Mouse (Mus musculus) heart, adult 9 months (tissue): ENCODE results near the gene Fam19a5.

ENCODE experiments used
- DNase-seq, 2 experiments: peaks; one replicate each; pipeline ENCODE4 v3.0.0; 2022; ENCODE audit warnings: low spot score in 2 of 2

The Fam19a5 gene

DNA sequence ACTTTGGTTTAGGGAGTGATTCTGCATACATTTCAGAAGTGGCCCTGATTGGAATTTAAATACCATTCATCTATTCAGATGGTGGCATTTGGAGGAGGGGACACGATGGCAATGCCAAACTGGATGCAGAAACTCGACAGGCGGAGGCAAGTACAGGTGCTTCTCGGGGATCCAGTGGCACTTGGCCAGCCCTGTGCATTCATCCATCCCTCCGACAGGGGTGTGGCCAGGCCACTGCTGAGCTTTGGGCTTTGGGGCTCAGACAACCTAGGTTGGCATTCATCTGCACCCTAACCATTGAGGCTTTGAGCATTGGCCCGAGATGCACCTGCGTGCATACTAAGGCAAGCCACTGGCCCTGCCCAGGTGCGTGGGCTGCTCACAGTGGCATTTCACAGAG lies 52.6 kb downstream of the Fam19a5 start:
- no peak for DNase-seq

DNA sequence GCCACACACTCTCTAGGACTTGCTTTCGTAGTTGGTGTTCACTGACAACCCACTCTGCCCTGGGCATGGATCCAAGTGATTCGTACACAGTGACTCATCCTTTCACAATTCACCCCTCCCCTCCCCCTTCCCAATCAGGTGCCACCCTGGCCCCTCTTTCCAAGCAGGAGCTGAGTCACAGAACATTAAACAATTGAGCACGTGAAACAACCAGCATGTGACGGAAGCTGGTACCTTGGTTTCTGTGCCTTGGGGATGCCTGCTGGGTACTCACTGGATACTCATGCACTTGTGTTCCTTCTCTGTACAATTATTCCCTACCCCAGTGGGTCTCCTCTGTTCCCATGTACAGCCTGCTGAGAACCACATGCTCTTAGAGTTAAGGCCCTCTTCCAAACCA lies 53.0 kb downstream of the Fam19a5 start:
- DNase-seq: no peak

DNA sequence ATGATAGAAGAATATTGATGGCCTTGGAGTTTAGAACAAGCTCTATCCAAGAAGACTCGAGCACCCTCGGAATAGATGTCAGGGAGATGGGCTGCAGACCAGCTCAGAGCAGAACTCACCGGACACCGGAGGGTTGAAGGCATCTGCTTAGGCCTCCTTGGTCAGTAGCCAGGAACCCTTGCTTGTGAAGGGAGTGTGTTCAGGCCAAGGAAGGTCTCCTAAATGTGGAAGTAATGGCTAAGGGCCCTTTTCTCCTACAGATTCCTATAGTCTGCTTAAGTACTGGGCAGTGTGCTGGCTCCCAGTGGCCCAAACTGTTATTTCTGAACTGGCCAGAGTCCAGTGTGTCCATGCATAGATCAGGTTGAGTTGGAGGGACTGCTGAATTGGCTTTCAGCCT lies 53.7 kb downstream of the Fam19a5 start:
- no peak for DNase-seq

DNA sequence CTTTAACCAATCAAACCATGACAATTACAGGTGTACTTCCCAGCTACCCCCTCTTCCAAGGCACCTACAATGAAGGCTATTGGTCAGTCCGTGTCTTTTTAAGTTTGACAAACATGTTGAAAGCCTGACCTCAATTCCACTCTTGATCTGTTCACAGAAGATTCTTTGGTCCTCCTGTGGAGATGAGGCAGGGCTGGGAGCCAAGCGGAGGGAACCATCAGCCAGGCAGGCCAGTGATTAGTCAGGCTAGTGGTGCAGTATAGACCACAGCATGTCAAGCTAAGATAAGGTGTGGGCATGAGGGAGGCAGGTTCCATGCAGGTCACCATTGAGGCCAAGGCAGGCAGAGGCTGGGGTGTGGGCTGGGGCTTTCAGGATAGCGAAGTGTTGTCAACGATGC lies 54.5 kb downstream of the Fam19a5 start:
- no peak for DNase-seq

DNA sequence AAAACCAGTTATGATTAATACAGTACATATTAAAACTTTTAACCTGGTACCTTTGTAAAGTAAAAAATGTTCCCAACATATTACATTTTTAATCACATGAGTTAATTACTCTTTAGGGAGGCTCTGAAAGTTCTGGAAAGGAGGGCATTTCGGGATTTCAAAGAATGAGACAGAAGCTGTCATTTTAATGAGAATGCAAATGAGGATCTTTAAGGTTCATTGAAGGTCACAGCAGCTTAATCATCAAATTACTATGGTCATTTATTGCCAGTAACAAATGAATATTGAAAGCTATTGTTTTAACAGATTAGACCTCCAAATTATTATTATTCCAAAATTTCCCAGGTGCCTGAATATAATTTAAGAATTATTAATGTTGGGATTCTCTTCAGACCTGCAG lies 59.2 kb downstream of the Fam19a5 start:
- no peak for DNase-seq

DNA sequence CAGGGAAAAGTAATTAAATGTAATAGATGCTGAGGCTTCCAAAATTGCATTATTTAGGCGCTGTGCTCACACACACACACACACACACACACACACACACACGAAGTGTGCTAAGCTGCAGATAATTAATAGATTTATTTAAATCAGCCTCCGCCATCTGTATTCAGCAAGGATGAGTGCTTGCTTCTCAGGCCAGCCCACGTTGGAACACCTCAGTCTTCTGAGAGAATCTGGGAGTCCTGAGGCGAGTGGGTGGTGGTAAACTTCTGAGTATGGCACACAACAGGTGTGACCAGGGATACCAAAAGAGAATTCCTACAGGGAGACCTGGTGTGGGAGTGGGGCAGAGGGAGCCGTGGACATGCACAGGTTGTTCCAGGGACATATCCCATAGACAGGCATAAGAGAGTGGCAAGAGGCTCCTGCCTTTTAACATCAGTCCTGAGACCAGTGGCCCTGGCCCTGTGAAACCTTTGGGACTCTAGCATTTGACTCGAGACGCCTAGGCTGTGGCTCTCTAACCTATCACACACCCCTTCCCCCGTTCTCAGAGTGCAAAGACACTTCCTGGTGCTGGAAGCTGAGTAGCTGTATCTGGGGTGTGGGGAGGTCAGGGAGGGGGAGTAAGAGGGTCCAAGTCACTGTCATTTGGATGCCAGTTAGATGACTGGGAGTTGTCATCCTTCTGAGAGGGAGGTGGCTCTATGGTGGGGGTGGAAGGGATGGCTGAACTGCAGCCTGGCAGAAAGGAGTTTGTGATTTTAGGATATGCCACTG lies 61.6 kb downstream of the Fam19a5 start:
- DNase-seq: no peak

DNA sequence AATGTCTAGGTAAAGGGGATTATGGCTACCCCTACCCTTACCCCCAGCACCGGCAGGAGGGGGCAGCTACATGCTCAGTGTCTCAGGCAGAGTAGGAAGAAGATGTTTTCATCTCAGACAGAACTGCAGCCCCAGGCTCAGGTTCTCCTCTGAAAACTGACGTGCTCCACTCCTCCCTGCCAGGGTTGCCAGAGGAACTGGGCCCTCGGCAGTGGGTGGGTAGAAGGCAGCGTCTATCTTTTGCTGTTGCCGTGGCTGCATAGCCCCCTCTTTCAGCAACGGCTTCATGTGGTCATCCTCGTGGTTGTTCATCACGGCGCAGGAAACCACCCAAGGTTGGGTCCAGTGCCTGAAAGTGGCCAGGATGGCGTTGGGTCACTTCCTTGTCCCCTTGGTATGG lies 62.6 kb downstream of the Fam19a5 start:
- no peak for DNase-seq

DNA sequence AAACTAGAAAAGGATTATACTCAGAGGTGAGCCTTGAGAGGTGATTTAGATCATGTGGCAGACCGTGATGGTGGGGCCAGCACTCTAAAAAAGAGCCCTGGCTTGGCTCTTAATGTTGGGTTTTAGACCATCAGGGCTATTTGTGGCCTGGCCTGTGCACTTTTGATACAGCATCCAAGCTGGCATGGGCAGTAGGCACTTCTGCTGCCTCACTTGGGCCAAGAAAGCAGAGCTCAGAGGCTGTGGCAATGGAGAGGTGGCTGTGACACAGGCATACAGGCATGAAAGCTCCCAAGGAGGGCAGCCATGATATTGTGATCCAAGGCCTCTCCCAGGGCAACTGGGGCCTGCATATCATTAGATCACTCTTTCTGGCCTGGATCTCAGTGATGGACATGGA lies 65.1 kb downstream of the Fam19a5 start:
- DNase-seq: no peak

DNA sequence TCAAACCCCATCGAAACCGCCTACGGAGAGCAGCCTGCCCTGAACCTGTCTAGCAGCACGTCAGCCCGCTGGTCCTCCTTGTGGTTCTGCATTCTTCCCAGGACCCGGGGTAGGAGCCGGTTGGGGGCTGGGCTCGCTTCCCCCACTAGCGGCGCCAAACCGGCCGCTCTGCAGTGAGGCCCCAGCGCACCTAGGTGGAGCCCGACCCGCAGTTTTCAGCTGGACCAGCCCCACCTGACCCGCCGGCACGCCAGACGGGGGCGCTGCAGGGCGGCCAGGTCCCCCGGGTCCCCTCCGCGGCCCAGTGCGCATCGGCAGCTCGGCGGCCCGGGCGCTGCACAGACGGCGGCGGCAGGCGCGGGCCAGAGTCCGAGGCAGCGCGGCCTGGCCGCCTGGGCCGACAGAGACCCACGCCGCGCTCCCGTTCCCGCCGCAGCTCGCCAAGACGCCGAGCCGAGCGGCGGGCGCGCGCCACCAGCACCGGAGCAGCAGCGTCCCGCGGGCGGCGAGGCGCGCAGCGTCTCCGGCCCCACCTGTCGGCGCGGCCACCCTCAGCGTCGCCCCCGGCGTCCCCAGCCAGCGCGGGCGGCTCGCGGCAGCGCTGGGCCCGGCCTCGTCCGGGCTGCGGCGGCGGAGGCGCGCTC lies 80.0 kb downstream of the Fam19a5 start:
- peak; percentile 68 to 76 for DNase-seq

DNA sequence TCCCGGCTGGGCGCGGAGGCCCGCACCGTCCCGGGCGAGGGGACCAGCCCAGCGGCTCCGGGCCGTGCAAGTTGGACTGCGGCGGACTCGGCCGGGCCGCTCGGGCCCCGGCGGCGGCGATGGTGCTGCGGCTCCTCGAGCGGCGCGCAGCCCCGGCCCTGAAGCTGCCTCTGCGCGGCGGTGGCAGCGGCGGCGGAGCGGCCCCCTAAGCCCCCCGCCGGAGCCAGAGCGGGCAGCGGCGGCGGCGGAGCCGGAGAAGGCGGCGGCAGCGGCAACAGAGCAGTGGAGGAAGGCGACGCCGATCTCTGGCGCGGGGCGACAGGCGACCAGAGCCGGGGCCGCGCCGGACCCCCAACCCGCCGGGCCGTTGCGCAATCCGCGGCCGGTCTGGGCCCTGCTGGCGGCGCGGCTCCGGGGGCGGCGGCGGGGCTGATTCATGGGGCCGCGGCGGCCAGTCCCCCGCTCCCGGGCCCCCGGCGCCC lies 80.6 kb downstream of the Fam19a5 start:
- no peak for DNase-seq

DNA sequence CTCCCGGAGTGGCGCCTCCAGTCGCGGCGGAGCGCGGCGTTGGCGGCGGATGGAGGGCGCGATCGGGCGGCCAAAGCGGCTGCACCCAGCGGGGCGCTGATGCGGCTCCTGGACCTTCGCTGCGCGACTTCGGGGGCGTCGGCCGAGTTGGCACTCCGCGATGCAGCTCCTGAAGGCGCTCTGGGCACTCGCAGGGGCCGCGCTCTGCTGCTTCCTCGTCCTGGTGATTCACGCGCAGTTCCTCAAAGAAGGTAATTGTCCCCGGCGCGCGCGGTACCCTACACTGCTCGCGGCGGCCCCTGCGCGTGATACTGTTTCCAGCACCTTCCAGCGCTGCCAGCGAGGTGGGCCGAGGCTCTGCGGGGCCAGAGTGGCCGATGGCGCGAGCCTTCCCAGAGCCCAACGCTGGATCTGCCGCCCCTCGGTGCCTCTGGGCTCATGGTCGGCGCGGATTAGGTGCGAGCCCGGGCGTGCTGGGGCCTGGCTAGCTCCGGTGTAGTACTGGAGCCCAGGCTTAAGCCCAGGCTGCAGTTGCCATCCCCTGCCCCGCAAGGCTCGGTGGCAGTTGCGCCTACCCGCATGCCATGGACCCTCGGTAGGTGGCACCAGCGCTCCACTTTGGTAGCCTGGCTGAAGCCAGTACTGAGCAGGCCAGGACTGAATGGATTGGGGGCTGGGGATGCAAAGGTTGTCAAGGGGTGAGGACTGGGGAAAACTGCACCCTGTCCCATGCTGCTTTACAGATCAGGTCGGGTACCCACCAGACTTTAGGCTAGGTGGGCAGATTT lies 81.3 kb downstream of the Fam19a5 start:
- peak; percentile 49 to 66 for DNase-seq

DNA sequence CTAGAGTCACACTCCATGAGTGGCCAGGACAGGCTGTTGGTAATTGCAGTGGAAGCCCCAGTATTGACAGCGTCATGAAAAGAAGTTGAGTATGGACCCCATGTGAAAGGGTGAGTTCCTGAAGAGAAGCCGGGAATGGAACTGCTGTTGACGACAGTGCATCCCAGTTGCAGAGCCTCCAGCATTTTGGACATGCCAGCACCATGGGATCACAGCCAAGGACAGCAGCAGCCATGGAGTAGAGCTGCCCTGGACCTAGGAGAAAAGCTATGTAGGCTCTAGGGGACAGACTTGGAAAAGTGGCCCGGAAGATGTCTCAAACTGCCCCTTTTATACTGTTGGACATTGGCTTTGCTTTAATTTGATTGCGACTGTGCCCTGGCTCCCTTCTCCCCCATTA lies 91.2 kb downstream of the Fam19a5 start:
- DNase-seq: no peak

DNA sequence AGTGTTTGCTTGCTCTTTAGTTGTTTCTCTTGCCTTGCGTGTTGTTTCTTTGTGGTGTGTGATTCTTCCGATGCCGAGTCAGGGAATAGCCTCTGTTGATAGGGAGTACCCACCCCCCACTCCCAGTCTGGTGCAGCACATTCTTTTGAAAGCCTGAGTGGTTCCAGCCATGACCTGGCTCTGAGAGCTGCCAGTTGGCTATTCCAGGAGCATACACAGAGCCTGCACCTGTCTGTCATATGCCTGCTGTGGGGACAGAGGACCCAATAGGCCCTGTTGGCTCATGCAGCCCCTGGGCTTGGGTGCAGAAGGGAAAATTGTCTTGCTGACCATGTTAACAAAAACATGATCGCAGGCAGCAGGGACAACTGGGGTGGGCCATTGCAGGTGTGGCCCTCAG lies 92.3 kb downstream of the Fam19a5 start:
- DNase-seq: no peak

DNA sequence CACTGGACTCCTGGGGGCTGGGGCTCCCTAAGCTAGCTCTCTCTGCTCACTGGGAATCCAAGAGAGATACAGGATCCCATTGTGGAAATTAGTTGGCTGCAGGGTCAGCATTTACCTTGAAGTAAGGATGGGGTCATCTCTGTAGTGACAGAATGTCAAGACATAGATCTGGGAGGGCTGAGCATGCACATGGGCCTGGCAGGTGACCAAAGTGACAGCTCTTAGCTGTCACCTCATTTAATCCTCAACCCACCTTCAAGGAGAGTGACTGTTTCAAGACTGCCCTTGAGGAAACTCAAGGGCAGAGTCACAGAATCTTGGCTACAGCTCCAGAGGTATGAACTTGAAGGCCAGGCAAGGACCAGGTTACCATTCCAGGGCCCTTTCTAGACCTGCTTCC lies 93.1 kb downstream of the Fam19a5 start:
- DNase-seq: no peak

DNA sequence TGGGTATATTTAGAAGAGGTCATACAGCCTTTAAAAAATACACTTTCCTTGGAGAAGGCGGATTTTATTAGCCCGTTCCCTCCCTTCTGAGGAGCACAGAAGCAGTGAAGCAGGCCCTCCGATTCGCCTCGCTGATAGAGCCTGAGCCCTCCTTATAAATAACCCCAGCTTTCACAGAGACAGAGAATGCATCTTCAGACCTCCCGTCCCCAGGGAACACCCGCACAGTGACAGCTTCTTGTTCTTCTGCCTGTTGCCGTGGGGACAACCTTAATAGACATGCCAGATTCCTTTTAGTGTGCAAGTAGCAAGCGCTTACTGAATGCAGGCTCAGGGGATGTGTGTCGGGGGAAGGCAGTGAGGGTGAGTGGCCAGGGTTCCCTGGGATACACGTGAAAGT lies 94.2 kb downstream of the Fam19a5 start:
- DNase-seq: no peak

DNA sequence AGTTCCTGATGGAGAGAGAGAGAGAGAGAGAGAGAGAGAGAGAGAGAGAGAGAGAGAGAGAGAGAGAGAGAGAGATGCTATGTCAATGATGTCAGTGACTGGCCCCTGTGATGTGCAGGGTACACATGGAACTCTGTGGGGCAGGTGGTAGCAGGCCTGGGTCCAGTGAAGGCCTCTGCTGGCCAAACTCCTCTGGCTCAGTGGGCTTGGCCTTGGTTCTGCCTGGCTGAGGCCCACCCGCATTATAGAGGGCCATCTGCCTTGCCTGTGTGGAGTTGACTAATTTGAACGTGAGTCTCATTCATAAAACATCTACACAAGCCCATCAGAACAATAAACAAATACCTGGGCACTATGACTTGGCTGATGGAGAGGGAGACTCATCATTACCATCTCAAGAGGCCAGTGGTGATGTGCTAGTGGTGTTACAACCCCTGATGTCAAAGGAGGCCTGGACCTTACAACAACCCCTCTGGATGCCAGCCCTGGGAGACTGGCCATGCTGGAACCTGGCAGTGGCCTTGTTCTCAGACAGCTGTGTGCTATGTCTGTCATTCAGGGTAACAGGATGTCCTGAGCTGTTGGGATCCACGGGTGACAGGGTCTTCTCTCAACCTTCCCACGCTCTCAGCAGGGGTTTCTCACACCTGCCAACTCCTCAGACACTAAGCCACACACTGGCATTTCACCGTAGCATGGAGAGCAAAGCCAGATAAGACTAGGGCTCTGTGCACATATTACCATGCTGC lies 102.4 kb downstream of the Fam19a5 start:
- no peak for DNase-seq

DNA sequence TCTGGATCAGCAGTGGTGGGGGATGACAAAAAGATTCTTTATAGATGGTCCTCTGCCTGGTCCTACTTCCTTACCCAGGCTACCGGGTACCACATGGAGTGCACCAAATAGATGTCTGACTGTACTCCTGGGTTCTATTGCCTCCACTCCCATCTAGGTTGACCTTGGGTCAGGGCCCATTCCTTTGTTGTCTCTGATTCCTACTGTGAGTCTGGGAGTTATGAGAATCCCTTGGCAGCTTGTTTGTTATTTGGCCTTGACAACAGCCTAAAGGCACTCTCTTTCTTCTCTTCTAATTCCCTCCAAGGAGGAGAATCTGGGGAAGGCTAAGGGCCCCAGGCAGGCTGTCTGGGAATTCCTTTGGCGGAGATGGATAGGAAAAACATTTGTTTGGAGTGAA lies 105.6 kb downstream of the Fam19a5 start:
- no peak for DNase-seq

DNA sequence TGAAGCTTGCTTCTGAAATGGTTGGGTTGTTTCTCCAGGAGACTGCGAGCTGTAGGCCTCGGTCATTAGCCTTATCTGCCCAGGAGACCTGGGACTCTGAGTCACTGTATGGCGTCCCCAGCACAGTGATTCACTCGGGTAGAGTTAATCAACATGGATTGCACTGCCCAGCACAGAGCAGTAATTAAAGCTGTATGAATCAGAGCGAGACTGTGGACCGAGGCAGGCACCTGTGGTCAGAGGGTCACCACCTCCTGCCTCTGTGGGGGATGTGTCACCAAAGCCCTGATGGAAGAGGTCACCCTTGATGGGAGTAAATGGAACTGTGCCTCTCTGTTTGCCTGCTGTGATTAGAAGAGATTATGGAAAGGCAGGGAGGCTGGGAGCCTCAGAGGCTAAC lies 110.5 kb downstream of the Fam19a5 start:
- no peak for DNase-seq

DNA sequence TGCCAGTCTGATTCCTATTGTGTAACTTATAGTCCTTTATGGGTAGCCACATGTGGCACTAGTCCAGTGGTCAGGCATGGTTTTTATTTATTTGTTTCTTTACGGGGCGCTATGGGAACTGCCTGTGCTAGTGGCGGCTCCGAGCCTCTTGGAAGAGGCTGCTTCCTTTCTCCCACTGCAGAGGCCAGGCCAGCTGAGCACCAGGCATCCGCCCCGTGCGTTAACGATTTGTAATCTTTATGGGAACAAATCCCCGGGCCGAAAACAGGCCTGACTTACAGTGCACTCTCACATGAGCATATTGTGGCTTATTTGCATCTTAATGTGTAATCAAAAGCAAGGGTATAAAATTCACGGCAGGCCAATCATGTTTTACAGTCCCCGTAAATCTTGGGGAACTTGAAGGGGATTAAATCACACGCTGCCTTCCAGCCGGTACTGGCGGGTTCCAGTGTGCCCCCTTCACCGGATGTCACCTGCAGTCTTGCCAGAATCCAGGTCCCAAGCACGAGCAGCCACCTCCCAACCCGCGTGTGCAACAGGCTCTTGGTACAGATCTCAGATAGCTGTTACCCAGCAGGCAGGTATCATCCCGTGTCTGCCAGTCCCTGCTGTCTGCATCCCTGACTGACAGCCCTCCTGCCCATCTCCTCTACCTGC lies 112.5 kb downstream of the Fam19a5 start:
- no peak for DNase-seq

DNA sequence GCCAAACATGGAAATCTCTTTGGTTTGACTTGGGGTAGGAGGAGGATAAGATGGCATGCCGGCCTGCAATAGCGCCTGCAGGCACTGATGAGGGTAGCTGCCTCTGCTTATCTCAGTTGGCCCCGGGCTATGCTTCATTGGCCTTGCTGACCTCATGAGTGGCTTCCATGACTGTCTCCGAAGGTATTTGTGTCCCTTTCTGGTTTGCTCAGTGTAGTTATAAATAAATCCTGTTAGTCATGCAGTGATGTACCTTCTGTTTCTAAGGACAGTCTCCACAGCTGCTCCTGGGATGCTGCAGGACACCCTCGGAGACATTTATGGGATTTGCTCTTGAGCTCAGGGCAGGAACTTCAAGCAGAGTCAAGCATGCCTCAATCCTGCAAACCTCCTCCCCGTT lies 115.6 kb downstream of the Fam19a5 start:
- peak in 1 of 2 experiments; percentile 2 for DNase-seq

DNA sequence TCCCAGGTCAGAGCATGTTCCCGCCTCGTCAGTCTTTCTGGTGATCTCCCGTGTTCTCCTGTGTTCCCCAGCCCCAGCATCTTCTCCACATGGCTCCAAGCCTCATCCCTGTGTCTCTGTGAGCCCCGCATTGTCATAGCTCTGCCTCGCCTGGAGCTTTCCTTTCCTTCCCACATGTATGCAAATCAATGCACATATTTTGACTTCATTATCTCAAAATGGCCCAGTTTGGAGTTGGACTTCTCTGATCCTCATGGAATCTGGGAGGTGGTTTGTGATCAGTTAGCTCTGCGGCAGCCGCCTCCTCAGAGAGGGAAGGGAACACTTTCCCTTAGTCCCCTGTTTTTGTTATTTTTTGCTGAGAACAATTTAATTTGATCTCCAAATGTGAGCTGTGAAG lies 117.9 kb downstream of the Fam19a5 start:
- DNase-seq: no peak
